Mouse (Mus musculus): Measurements from ENCODE around the gene Fcgr3.
"Not testable (repeated sequence)": the region's sequence is repeated elsewhere in the genome, so short reads cannot be mapped to it uniquely, and the experiment has no call there.

Gene Fcgr3

GRCm38 (mm10) chr1:171064491-171065242 lies at the start of gene Fcgr3:
Fcgr3 (minus strand) TSS chr1:171064935.
- peak; percentile 71 to 76 for DNase-seq (ENCODE audit: low spot score in 2 of 2)

GRCm38 (mm10) chr1:171113873-171114299 lies 49.2 kb upstream of the Fcgr3 start, which contains the start of gene Cfap126:
Cfap126 (plus strand) TSS chr1:171113918.
- peak; percentile 55 to 67 for DNase-seq (ENCODE audit: low spot score in 2 of 2)

- DNase-seq (ENCODE audit: low spot score in 2 of 2) = no peak
These were observed 48.3 kb upstream of the Fcgr3 start for GRCm38 (mm10) chr1:171112986-171113385.

GRCm38 (mm10) chr1:171111781-171112575 lies 47.2 kb upstream of the Fcgr3 start:
- DNase-seq (ENCODE audit: low spot score in 2 of 2) = peak in 1 of 2 experiments; percentile 4

- DNase-seq (ENCODE audit: low spot score in 2 of 2) = peak; percentile 94 to 95
These were observed 46.5 kb upstream of the Fcgr3 start for GRCm38 (mm10) chr1:171111020-171111780.

- DNase-seq (ENCODE audit: low spot score in 2 of 2) = no peak
These were observed 45.9 kb upstream of the Fcgr3 start for GRCm38 (mm10) chr1:171110659-171111019.

GRCm38 (mm10) chr1:171109620-171110019 lies 44.9 kb upstream of the Fcgr3 start:
- no peak for DNase-seq (ENCODE audit: low spot score in 2 of 2)

GRCm38 (mm10) chr1:171105226-171105625 lies 40.5 kb upstream of the Fcgr3 start:
- DNase-seq (ENCODE audit: low spot score in 2 of 2) = no peak

- DNase-seq (ENCODE audit: low spot score in 2 of 2) = no peak
These were observed 38.6 kb upstream of the Fcgr3 start for GRCm38 (mm10) chr1:171103179-171103840.

GRCm38 (mm10) chr1:171102547-171103177 lies 37.9 kb upstream of the Fcgr3 start:
- peak; percentile 81 to 86 for DNase-seq (ENCODE audit: low spot score in 2 of 2)

- DNase-seq (ENCODE audit: low spot score in 2 of 2) = peak; percentile 82 to 86
These were observed 37.2 kb upstream of the Fcgr3 start for GRCm38 (mm10) chr1:171101733-171102546.

- no peak for DNase-seq (ENCODE audit: low spot score in 2 of 2)
These were observed 36.3 kb upstream of the Fcgr3 start for GRCm38 (mm10) chr1:171101033-171101432.

GRCm38 (mm10) chr1:171097612-171098011 lies 32.9 kb upstream of the Fcgr3 start:
- DNase-seq (ENCODE audit: low spot score in 2 of 2) = no peak

GRCm38 (mm10) chr1:171097136-171097535 lies 32.4 kb upstream of the Fcgr3 start:
- DNase-seq (ENCODE audit: low spot score in 2 of 2) = no peak

GRCm38 (mm10) chr1:171096110-171096964 lies 31.6 kb upstream of the Fcgr3 start:
- DNase-seq (ENCODE audit: low spot score in 2 of 2) = no peak

- no peak for DNase-seq (ENCODE audit: low spot score in 2 of 2)
These were observed 29.7 kb upstream of the Fcgr3 start for GRCm38 (mm10) chr1:171094424-171094823.

GRCm38 (mm10) chr1:171090761-171091160 lies 26.0 kb upstream of the Fcgr3 start:
- DNase-seq (ENCODE audit: low spot score in 2 of 2) = no peak

- no peak for DNase-seq (ENCODE audit: low spot score in 2 of 2)
These were observed 25.2 kb upstream of the Fcgr3 start for GRCm38 (mm10) chr1:171089891-171090290.

- not testable (repeated sequence) for DNase-seq (ENCODE audit: low spot score in 2 of 2)
These were observed 23.6 kb upstream of the Fcgr3 start for GRCm38 (mm10) chr1:171088237-171088869.

Data from natural killer cell, adult 2 months (primary cell).